Mouse (Mus musculus): ENCODE measurements around the gene Tufm. TPM values are rescaled to one million over a fixed set of nuclear protein-coding genes. Genes with fewer than 3 reads are reported as not detected.

Tufm gene
- total RNA-seq, 2 experiments from 2014 or later, result 77.2 to 81.6 TPM

GRCm38 (mm10) chr7:126537820-126538585, 50.8 kb downstream of the Tufm start:
- intact Hi-C loops (cut with DNase I), result no loop called here
- DNase-seq (ENCODE audit: low spot score in 2 of 2), result no peak

Other genes starting within 250 kb of the Tufm start
- gene Sbk1, start 214.7 kb upstream of the Tufm start, total RNA-seq (2021), result 10 to 100 TPM; 65.2 to 69.9 TPM
- gene Lat, start 117.8 kb upstream of the Tufm start, total RNA-seq (2021), result 1 to 10 TPM in 1 of 2 experiments, under 1 TPM in 1; 0.57 to 1.5 TPM
- gene Spns1, start 109.9 kb upstream of the Tufm start, total RNA-seq (2021), result 10 to 100 TPM; 81.5 to 85.5 TPM
- gene Nfatc2ip, start 90.6 kb upstream of the Tufm start, total RNA-seq (2021), result 1 to 10 TPM; 5.2 to 5.5 TPM
- not detected for gene Cd19, start 72.5 kb upstream of the Tufm start, total RNA-seq (2021)
- 10 to 100 TPM; 11.0 to 11.6 TPM for gene Rabep2, start 58.6 kb upstream of the Tufm start, total RNA-seq (2021)
- under 1 TPM in 1 of 2 experiments, not detected in 1; 0.54 TPM for gene Atp2a1, start 24.3 kb upstream of the Tufm start, total RNA-seq (2021)
- gene Sh2b1, start 11.9 kb upstream of the Tufm start, total RNA-seq (2021), result 10 to 100 TPM; 68.5 to 73.5 TPM
- 100 to 1,000 TPM; 102 to 144 TPM for gene Atxn2l, start 16.1 kb downstream of the Tufm start, total RNA-seq (2021)
- 100 to 1,000 TPM; 169 to 193 TPM for gene Eif3c, start 79.0 kb downstream of the Tufm start, total RNA-seq (2021)
- under 1 TPM; 0.39 to 0.63 TPM for gene Apobr, start 97.6 kb downstream of the Tufm start, total RNA-seq (2021)
- gene Cln3, start 98.5 kb downstream of the Tufm start, total RNA-seq (2021), result 10 to 100 TPM; 27.4 to 35.8 TPM
- not detected for gene Il27, start 107.6 kb downstream of the Tufm start, total RNA-seq (2021)
- 10 to 100 TPM; 16.6 to 17.2 TPM for gene Nupr1, start 143.5 kb downstream of the Tufm start, total RNA-seq (2021)
- 10 to 100 TPM; 27.2 to 38.4 TPM for gene Sgf29, start 161.9 kb downstream of the Tufm start, total RNA-seq (2021)
- gene Sult1a1, start 189.1 kb downstream of the Tufm start, total RNA-seq (2021), result 10 to 100 TPM in 1 of 2 experiments, 1 to 10 TPM in 1; 9.6 to 15.9 TPM
- 100 to 1,000 TPM in 1 of 2 experiments, 10 to 100 TPM in 1; 85.8 to 109 TPM for gene Bola2, start 208.0 kb downstream of the Tufm start, total RNA-seq (2021)
- 10 to 100 TPM; 17.6 to 20.3 TPM for gene Slx1b, start 208.4 kb downstream of the Tufm start, total RNA-seq (2021)
- gene Coro1a, start 220.4 kb downstream of the Tufm start, total RNA-seq (2021), result 100 to 1,000 TPM; 159 to 176 TPM